Mouse (Mus musculus) midbrain, postnatal 0 days (tissue): Measurements from ENCODE around the gene Ptprt. TPM values are rescaled to one million over a fixed set of nuclear protein-coding genes. Genes with fewer than 3 reads are reported as not detected.

Experiments used
- ATAC-seq: fragments of 200-750 bp; cut with Nextera tagmentation; 2 replicates; pipeline ENCODE4 v1.8.0; 2017; ENCODE audit warnings: moderate number of reproducible peaks, mild to moderate bottlenecking, moderate TSS enrichment, moderate library complexity; ENCODE audit not compliant: low FRiP score
- DNase-seq: peaks from one replicate; pipeline ENCODE4 v3.0.0-alpha.2; 2015; ENCODE audit warnings: low spot score
- H3K27ac ChIP-seq: fragments of 300-500 bp; sonication (generic); 2 replicates; pipeline ENCODE4 v1.5.1; 2014; ENCODE audit warnings: low read depth, mild to moderate bottlenecking, low read length, mixed read lengths
- H3K27me3 ChIP-seq: fragments of 300-500 bp; sonication (generic); 2 replicates; pipeline ENCODE4 v1.6.1; 2014; ENCODE audit warnings: low read length, control low read depth, mixed read lengths; ENCODE audit not compliant: insufficient read depth
- H3K36me3 ChIP-seq: fragments of 300-500 bp; sonication (generic); 2 replicates; pipeline ENCODE4 v1.6.1; 2014; ENCODE audit warnings: low read length, control low read depth, mixed read lengths; ENCODE audit not compliant: insufficient read depth
- H3K4me1 ChIP-seq: fragments of 300-500 bp; sonication (generic); 2 replicates; pipeline ENCODE4 v1.6.1; 2014; ENCODE audit warnings: mild to moderate bottlenecking, control low read depth, antibody characterized with exemption, low read length, mixed read lengths; ENCODE audit not compliant: insufficient read depth
- H3K4me2 ChIP-seq: fragments of 300-500 bp; sonication (generic); 2 replicates; pipeline ENCODE4 v1.6.1; 2014; ENCODE audit warnings: low read depth, mild to moderate bottlenecking, low read length, mixed read lengths; ENCODE audit not compliant: poor library complexity, severe bottlenecking
- H3K4me3 ChIP-seq: fragments of 300-500 bp; sonication (generic); 2 replicates; pipeline ENCODE4 v1.5.1; 2014; ENCODE audit warnings: low read depth, mild to moderate bottlenecking, low read length, moderate library complexity
- H3K9ac ChIP-seq: fragments of 300-500 bp; sonication (generic); replicated peaks from 2 replicates; pipeline ENCODE4 v1.6.1; 2014; ENCODE audit warnings: mild to moderate bottlenecking, low read length, moderate library complexity, mixed read lengths; ENCODE audit not compliant: poor library complexity, severe bottlenecking
- H3K9me3 ChIP-seq: fragments of 300-500 bp; sonication (generic); 2 replicates; pipeline ENCODE4 v1.6.1; 2016; ENCODE audit warnings: low read length, control low read depth
- CTCF ChIP-seq: IDR thresholded peaks from 2 replicates; pipeline ENCODE4 v1.5.1; 2016; ENCODE audit warnings: antibody characterized with exemption, mild to moderate bottlenecking
- WGBS: fragments of 180-500 bp; shearing (Covaris S2); extraction: QIAGEN DNeasy Blood & Tissue Kit; methylation state at CpG from one replicate; pipeline ENCODE4 v1.1.7; 2014; 5-methylcytosine and 5-hydroxymethylcytosine counted together
- polyA plus RNA-seq: library from polyadenylated mRNA; unstranded; fragments of >200 nt; fragmentation: Nextera tagmentation; extraction: Ambion mirVana; gene quantifications from 2 replicates; pipeline ENCODE4 v1.2.1, GENCODE M21; 2015
- total RNA-seq: library from RNA; depleted of rRNA; stranded (reverse); fragments of >200 nt; gene quantifications from 2 replicates; pipeline ENCODE4 v1.2.3, GENCODE M21; 2014

Ptprt gene
- total and polyA plus RNA-seq, 2 experiments from 2014 or later: 12.6 to 72.2 TPM

DNA sequence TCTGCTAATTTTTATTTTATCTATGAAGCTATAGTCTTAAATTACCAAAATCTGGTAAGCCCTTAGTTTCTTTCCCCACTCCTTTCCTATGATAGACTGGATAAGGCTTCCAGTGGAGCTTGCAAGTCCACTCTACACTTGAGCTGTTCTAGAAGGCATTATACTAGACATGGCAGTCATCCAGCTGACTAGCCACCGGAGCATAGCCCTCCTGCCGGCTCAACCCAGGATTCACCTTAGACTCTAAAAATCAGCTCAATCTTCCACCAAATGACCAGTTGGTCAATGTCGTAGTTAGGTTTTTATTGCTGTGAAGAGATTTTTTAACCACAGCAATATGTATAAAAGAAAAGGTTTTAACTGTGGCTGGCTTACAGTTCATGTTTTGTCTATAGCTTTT is 608.1 kb downstream of the Ptprt start:
- DNase-seq (no peak), ATAC-seq (no peak)
- WGBS: 89% methylated on average over 3 of the region's 3 CpGs
- Histone ChIP-seq H3K9ac (no peak overlapping the region), H3K36me3 (no peaks in the 10 kb centered on the region), H3K4me2 (no peak overlapping the region), H3K4me1 (no peaks in the 10 kb centered on the region), H3K4me3 (no peak overlapping the region), H3K27me3 (no peaks in the 10 kb centered on the region), H3K27ac (no peak overlapping the region), H3K9me3 (no peaks in the 10 kb centered on the region)
- no peak for TF ChIP-seq CTCF

DNA sequence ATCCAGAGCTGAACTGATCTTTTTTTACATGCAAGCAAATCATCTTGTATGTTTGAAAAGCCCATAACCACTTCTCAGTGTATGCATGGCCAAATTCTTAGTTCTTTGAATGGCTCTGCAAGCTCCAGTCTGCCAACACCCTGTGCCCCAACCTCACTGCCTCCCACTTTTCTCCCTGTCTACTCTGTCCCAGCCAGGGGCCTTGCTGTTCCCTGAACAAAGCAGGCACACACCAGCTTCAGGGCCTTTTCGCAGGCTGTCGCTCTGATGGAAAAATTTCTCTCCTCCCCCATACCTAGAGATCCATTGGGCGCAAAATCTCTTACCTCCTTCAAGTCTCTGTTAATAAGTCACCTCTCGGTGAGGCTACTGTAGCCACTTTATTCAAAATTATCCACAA is 610.7 kb downstream of the Ptprt start:
- Histone ChIP-seq H3K9ac (no peak overlapping the region), H3K36me3 (no peaks in the 10 kb centered on the region), H3K4me3 (no peak overlapping the region), H3K9me3 (no peaks in the 10 kb centered on the region), H3K27me3 (no peaks in the 10 kb centered on the region), H3K4me2 (no peak overlapping the region), H3K27ac (no peak overlapping the region), H3K4me1 (no peaks in the 10 kb centered on the region)
- WGBS: 84% methylated on average over 4 of the region's 4 CpGs
- no peak for TF ChIP-seq CTCF
- no peak for ATAC-seq
- DNase-seq: no peak

DNA sequence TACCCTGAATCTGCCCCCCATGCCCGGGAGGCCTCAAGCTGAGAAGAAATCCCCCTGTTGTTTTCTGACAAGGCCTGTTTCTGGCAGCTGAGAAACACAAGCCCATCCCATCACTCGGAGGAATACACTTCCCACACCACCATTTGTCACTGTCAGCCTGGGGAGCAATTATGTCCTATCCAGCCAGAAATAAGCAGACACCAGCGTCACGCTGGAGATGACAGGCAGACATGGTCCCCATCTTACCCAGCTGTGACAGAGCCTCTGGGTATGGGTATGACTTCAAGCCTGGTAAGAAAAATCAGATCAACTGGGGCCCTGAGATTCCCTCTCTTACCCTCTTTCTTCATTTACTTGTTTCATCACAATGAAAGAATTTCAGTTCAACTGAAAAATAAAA is 625.3 kb downstream of the Ptprt start:
- WGBS: 63% methylated on average over 4 of the region's 4 CpGs
- ATAC-seq: no peak

DNA sequence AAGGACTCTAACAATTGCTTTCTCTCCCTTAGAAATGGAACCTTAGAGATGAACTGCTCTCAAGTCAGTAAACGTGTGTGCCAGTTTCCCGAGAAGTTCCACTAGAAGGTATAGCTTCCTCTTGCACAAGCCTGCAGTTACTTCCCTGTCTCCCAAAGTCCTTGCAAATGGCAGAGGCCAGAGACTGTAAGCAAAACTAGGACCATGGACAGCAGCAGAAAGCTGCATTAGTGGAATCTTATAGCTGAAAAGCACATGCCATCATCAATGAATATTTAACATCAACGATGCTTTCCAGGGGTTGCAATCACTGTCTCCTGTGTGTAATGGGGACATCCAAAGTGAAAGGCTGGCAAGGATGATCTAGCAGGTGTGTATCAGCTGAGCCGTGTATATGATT is 629.3 kb downstream of the Ptprt start:
- WGBS: 78% methylated on average over 4 of the region's 4 CpGs
- TF ChIP-seq CTCF: no peak
- H3K9ac ChIP-seq: no peak overlapping the region
- H3K4me2 ChIP-seq: no peak overlapping the region
- no peaks in the 10 kb centered on the region for H3K9me3 ChIP-seq
- no peaks in the 10 kb centered on the region for H3K4me1 ChIP-seq
- H3K4me3 ChIP-seq: no peak overlapping the region
- DNase-seq: no peak
- no peaks in the 10 kb centered on the region for H3K27me3 ChIP-seq
- no peak for ATAC-seq
- H3K27ac ChIP-seq: no peak overlapping the region
- H3K36me3 ChIP-seq: no peaks in the 10 kb centered on the region

More for the DNA sequence above, 625.3 kb downstream of the Ptprt start:
- no peak for TF ChIP-seq CTCF
- no peaks in the 10 kb centered on the region for H3K9me3 ChIP-seq
- H3K4me1 ChIP-seq: no peaks in the 10 kb centered on the region
- no peaks in the 10 kb centered on the region for H3K27me3 ChIP-seq
- no peak overlapping the region for H3K4me3 ChIP-seq
- H3K36me3 ChIP-seq: no peaks in the 10 kb centered on the region
- H3K27ac ChIP-seq: no peak overlapping the region
- H3K4me2 ChIP-seq: no peak overlapping the region
- DNase-seq: peak; percentile 26
- no peak overlapping the region for H3K9ac ChIP-seq

DNA sequence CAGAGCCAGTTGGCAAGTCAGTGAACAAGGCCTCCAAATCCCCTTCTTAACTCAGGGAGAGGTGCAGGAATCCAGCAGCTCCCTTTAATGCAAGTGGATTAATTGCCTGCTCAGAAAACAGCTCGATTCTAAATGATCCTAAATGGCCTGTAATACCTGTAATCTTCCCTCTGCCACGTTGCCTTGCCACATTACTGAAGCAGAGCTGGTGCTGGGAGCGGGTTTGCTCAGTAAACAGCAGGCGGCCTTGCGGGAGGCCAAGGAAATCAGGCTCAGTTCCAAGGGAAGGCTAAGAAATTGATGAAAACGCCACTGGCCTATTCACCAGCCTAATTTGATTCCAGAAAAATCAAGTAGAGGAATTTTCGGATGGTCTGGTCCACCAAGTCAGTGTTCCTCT is 659.9 kb downstream of the Ptprt start:
- no peaks in the 10 kb centered on the region for H3K36me3 ChIP-seq
- no peaks in the 10 kb centered on the region for H3K9me3 ChIP-seq
- no peak overlapping the region for H3K4me2 ChIP-seq
- ATAC-seq (no peak), DNase-seq (peak; percentile 42)
- H3K9ac ChIP-seq: no peak overlapping the region
- WGBS: 40% methylated on average over 7 of the region's 7 CpGs
- H3K4me3 ChIP-seq: no peak overlapping the region
- TF ChIP-seq CTCF: no peak
- H3K27me3 ChIP-seq: no peaks in the 10 kb centered on the region
- no peaks in the 10 kb centered on the region for H3K4me1 ChIP-seq
- H3K27ac ChIP-seq: 0 out of 2 replicates have a peak overlapping the region, but pooled peaks have one; percentile 0

DNA sequence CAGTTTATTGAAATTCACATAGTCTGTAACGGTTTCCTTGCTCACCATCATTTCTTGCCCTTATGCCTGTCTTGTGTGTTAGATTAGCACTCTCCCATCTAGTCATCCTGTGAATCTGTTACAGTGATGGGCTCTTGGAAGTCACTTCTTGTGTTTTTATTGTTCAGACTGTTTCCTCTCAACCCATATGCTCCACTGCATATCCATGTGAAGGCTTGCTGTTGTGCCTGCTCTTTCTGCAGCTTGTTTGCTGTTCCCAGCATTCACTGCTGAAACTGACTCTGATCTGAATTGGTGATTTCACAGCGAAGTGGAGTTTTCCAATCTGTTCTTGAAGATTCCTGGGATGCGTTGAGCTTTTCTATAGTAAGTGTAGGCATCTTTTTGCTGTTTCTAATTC is 678.6 kb downstream of the Ptprt start:
- DNase-seq (no peak), ATAC-seq (no peak)
- Histone ChIP-seq H3K4me2 (no peak overlapping the region), H3K27ac (no peak overlapping the region), H3K4me3 (no peak overlapping the region), H3K9ac (no peak overlapping the region), H3K4me1 (no peaks in the 10 kb centered on the region), H3K27me3 (no peaks in the 10 kb centered on the region), H3K36me3 (no peaks in the 10 kb centered on the region), H3K9me3 (no peaks in the 10 kb centered on the region)
- WGBS: 81% methylated on average over 3 of the region's 3 CpGs
- no peak for TF ChIP-seq CTCF
